Mouse (Mus musculus) MEL (cell line): ENCODE measurements around the gene Casc3.

Source experiments
- CTCF ChIP-seq, 3 experiments: IDR thresholded peaks in 2 of 3; conservative IDR thresholded peaks in 1 of 3; 2 replicates each; pipeline ENCODE4 v1.5.1; 2011 to 2012; ENCODE audit warnings: low read length in 3 of 3, low read depth in 2 of 3, mild to moderate bottlenecking in 2 of 3, improper control_type of control experiment in 1 of 3, inconsistent platforms in 1 of 3, mixed read lengths in 1 of 3, moderate library complexity in 1 of 3; ENCODE audit not compliant: control insufficient read depth in 1 of 3, insufficient read depth in 1 of 3, poor library complexity in 1 of 3, severe bottlenecking in 1 of 3
- E2F4 ChIP-seq: IDR thresholded peaks from 2 replicates; pipeline ENCODE4 v1.6.1; 2011; ENCODE audit warnings: low read depth, low read length, improper control_type of control experiment, borderline replicate concordance
- EP300 ChIP-seq, 2 experiments: IDR thresholded peaks; 2 replicates each; pipeline ENCODE4 v1.6.1; 2011; ENCODE audit warnings: improper control_type of control experiment in 2 of 2, low read length in 2 of 2, low read depth in 1 of 2, mild to moderate bottlenecking in 1 of 2
- JUND ChIP-seq: IDR thresholded peaks from 2 replicates; pipeline ENCODE4 v1.6.1; 2011; ENCODE audit warnings: low read depth, mild to moderate bottlenecking, improper control_type of control experiment, low read length
- KAT2A ChIP-seq: conservative IDR thresholded peaks from 2 replicates; pipeline ENCODE4 v1.6.1; 2012; ENCODE audit warnings: low read depth, low read length, improper control_type of control experiment, inconsistent platforms
- MXI1 ChIP-seq: IDR thresholded peaks from 2 replicates; pipeline ENCODE4 v1.6.1; 2011; ENCODE audit warnings: mild to moderate bottlenecking, low read depth, low read length, improper control_type of control experiment
- POLR2A ChIP-seq, 2 experiments: IDR thresholded peaks; 2 replicates each; pipeline ENCODE4 v1.6.1; 2011 to 2012; ENCODE audit warnings: low read length in 2 of 2, mild to moderate bottlenecking in 2 of 2, control low read depth in 1 of 2, improper control_type of control experiment in 1 of 2, low read depth in 1 of 2, moderate library complexity in 1 of 2; ENCODE audit not compliant: control insufficient read depth in 1 of 2, insufficient read depth in 1 of 2, poor library complexity in 1 of 2
- POLR2AphosphoS2 ChIP-seq: IDR thresholded peaks from 2 replicates; pipeline ENCODE4 v1.6.1; 2011; ENCODE audit warnings: low read length, improper control_type of control experiment
- RAD21 ChIP-seq: IDR thresholded peaks from 2 replicates; pipeline ENCODE4 v1.6.1; 2011; ENCODE audit warnings: mild to moderate bottlenecking, low read depth, low read length, improper control_type of control experiment
- RCOR1 ChIP-seq: IDR thresholded peaks from 2 replicates; pipeline ENCODE4 v1.6.1; 2012; ENCODE audit warnings: low read depth, mild to moderate bottlenecking, inconsistent platforms, low read length, improper control_type of control experiment
- TAL1 ChIP-seq: IDR thresholded peaks from 2 replicates; pipeline ENCODE4 v1.6.1; 2012; ENCODE audit warnings: mild to moderate bottlenecking, inconsistent platforms, low read length, moderate library complexity, mixed read lengths
- TBP ChIP-seq: IDR thresholded peaks from 2 replicates; pipeline ENCODE4 v1.8.0; 2011; ENCODE audit warnings: low read depth, low read length, improper control_type of control experiment
- ZMIZ1 ChIP-seq: IDR thresholded peaks from 2 replicates; pipeline ENCODE4 v1.6.1; 2012; ENCODE audit warnings: low read depth, mild to moderate bottlenecking, inconsistent platforms, low read length, improper control_type of control experiment, moderate library complexity

GRCm38 (mm10) chr11:98765421-98766309 lies 39.0 kb upstream of the Casc3 start:
- TF ChIP-seq CTCF (IDR thresholded peaks at IDR 0.05 in 2 of 3, conservative IDR thresholded peaks at IDR 0.05 in 1 of 3; ENCODE audit: control insufficient read depth in 1 of 3, insufficient read depth in 1 of 3, low read depth in 2 of 3, low read length in 3 of 3, poor library complexity in 1 of 3, severe bottlenecking in 1 of 3) (no peak), RAD21 (no peak), POLR2AphosphoS2 (no peak), E2F4 (no peak), KAT2A (no peak), RCOR1 (no peak), JUND (no peak), ZMIZ1 (no peak), TBP (no peak), POLR2A (IDR thresholded peaks at IDR 0.05; ENCODE audit: control insufficient read depth in 1 of 2, insufficient read depth in 1 of 2, low read depth in 1 of 2, low read length in 2 of 2, poor library complexity in 1 of 2) (no peak), EP300 (IDR thresholded peaks at IDR 0.05; ENCODE audit: low read depth in 1 of 2, low read length in 2 of 2) (no peak), TAL1 (no peak), MXI1 (no peak)
